Mouse (Mus musculus): ENCODE data around the gene Shmt1.

GRCm38 (mm10) chr11:60775578-60775977 is 35.9 kb downstream of the Shmt1 start:
- TF ChIP-seq POLR2A (IDR thresholded peaks at IDR 0.05; ENCODE audit: low read depth, low read length) (no peak), CTCF (IDR thresholded peaks at IDR 0.05; ENCODE audit: extremely low read depth, insufficient read length, insufficient replicate concordance, low read depth, low read length) (no peak)
